Mouse (Mus musculus): ENCODE measurements around the gene Tgm2. TPM values are rescaled to one million over a fixed set of nuclear protein-coding genes. Genes with fewer than 3 reads are reported as not detected.
A peak's percentile ranks its signal among the peaks of the same experiment; 100 is the strongest.

Tgm2 gene
- total RNA-seq (2022): 10 to 100 TPM; 58.1 to 75.3 (median 62.3) TPM

GRCm38 (mm10) chr2:158146223-158146622, at the start of gene Tgm2:
TSS of gene Tgm2 (minus strand) at chr2:158146436.
- DNase-seq: peak; percentile 81

- no peak for DNase-seq
Measured at GRCm38 (mm10) chr2:158194945-158195640, 48.9 kb upstream of the Tgm2 start.

- DNase-seq: no peak
Measured at GRCm38 (mm10) chr2:158193611-158194336, 47.5 kb upstream of the Tgm2 start.

GRCm38 (mm10) chr2:158191098-158191497, 44.9 kb upstream of the Tgm2 start:
- DNase-seq: no peak

- no peak for DNase-seq
Measured at GRCm38 (mm10) chr2:158189451-158189850, 43.2 kb upstream of the Tgm2 start.

- DNase-seq: no peak
Measured at GRCm38 (mm10) chr2:158186206-158186871, 40.1 kb upstream of the Tgm2 start.

GRCm38 (mm10) chr2:158183266-158183665, 37.0 kb upstream of the Tgm2 start:
- DNase-seq: no peak

GRCm38 (mm10) chr2:158181932-158182331, 35.7 kb upstream of the Tgm2 start:
- no peak for DNase-seq

- DNase-seq: no peak
Measured at GRCm38 (mm10) chr2:158180797-158181196, 34.6 kb upstream of the Tgm2 start.

GRCm38 (mm10) chr2:158179370-158180111, 33.3 kb upstream of the Tgm2 start:
- DNase-seq: no peak

- peak; percentile 63 for DNase-seq
Measured at GRCm38 (mm10) chr2:158178696-158179369, 32.6 kb upstream of the Tgm2 start.

- no peak for DNase-seq
Measured at GRCm38 (mm10) chr2:158178139-158178538, 31.9 kb upstream of the Tgm2 start.

- no peak for DNase-seq
Measured at GRCm38 (mm10) chr2:158177574-158177973, 31.3 kb upstream of the Tgm2 start.

- no peak for DNase-seq
Measured at GRCm38 (mm10) chr2:158176763-158177162, 30.5 kb upstream of the Tgm2 start.

- no peak for DNase-seq
Measured at GRCm38 (mm10) chr2:158175433-158175832, 29.2 kb upstream of the Tgm2 start.

GRCm38 (mm10) chr2:158174958-158175357, 28.7 kb upstream of the Tgm2 start:
- no peak for DNase-seq

- no peak for DNase-seq
Measured at GRCm38 (mm10) chr2:158174438-158174837, 28.2 kb upstream of the Tgm2 start.

- DNase-seq: no peak
Measured at GRCm38 (mm10) chr2:158170394-158170793, 24.2 kb upstream of the Tgm2 start.

GRCm38 (mm10) chr2:158169771-158170170, 23.5 kb upstream of the Tgm2 start:
- DNase-seq: no peak

- no peak for DNase-seq
Measured at GRCm38 (mm10) chr2:158169351-158169750, 23.1 kb upstream of the Tgm2 start.

- DNase-seq: no peak
Measured at GRCm38 (mm10) chr2:158168741-158169211, 22.5 kb upstream of the Tgm2 start.

Data from adrenal gland, adult 8-10 months (tissue).